Mouse (Mus musculus): ENCODE measurements around the gene Eea1.

DNA sequence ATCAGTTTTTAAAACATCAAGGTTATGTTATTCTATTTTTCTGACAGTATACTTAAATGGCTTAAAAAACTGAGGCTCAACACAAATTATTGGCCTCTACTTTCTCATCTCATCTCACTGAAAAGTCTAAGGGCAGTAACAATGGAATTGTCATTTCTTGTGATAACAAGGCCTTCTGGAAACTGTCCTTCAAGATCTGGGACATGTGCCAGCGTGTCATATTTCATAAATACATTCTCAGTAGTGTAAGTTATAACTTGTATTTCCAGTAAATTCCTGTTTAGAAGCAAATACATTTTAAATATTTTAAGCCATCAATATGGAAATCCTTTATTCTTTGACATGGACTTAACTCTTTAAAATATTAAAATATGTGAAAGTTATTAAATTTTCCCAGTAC lies 50.7 kb downstream of the Eea1 start:
- TF ChIP-seq CTCF (IDR thresholded peaks at IDR 0.05; ENCODE audit: control insufficient read depth, insufficient read depth, insufficient replicate concordance, low read depth, low read length): no peak
- no peak for TF ChIP-seq POLR2A (IDR thresholded peaks at IDR 0.05; ENCODE audit: control insufficient read depth, low read depth, low read length)

Data from testis, adult 2 months (tissue).